Mouse (Mus musculus) limb, embryonic 13.5 days (tissue): ENCODE results near the gene Ptch2. TPM values are rescaled to one million over a fixed set of nuclear protein-coding genes. Genes with fewer than 3 reads are reported as not detected.
A peak's percentile ranks its signal among the peaks of the same experiment; 100 is the strongest.

Experiments used
- ATAC-seq: fragments of 200-750 bp; cut with Nextera tagmentation; 2 replicates; pipeline ENCODE4 v1.8.0; 2017; ENCODE audit warnings: low read depth, moderate number of reproducible peaks, moderate TSS enrichment; ENCODE audit not compliant: low FRiP score
- H3K27ac ChIP-seq: fragments of 300-500 bp; sonication (generic); 2 replicates; pipeline ENCODE4 v1.5.1; 2015; ENCODE audit warnings: inconsistent platforms, mild to moderate bottlenecking, moderate library complexity
- H3K27me3 ChIP-seq: fragments of 300-500 bp; sonication (generic); 2 replicates; pipeline ENCODE4 v1.6.1; 2015; ENCODE audit warnings: mild to moderate bottlenecking, inconsistent platforms
- H3K36me3 ChIP-seq: fragments of 300-500 bp; sonication (generic); 2 replicates; pipeline ENCODE4 v1.6.1; 2015; ENCODE audit warnings: inconsistent platforms, mild to moderate bottlenecking, moderate library complexity
- H3K4me1 ChIP-seq: fragments of 300-500 bp; sonication (generic); 2 replicates; pipeline ENCODE4 v1.6.1; 2015; ENCODE audit warnings: inconsistent platforms
- H3K4me2 ChIP-seq: fragments of 300-500 bp; sonication (generic); replicated peaks from 2 replicates; pipeline ENCODE4 v1.6.1; 2015; ENCODE audit warnings: inconsistent platforms, mild to moderate bottlenecking, moderate library complexity
- H3K4me3 ChIP-seq: fragments of 300-500 bp; sonication (generic); 2 replicates; pipeline ENCODE4 v1.5.1; 2015; ENCODE audit warnings: moderate library complexity, mild to moderate bottlenecking, inconsistent platforms
- H3K9ac ChIP-seq: fragments of 300-500 bp; sonication (generic); 2 replicates; pipeline ENCODE4 v1.6.1; 2015; ENCODE audit warnings: mild to moderate bottlenecking, inconsistent platforms
- H3K9me3 ChIP-seq: fragments of 300-500 bp; sonication (generic); 2 replicates; pipeline ENCODE4 v1.6.1; 2016; ENCODE audit warnings: inconsistent platforms
- WGBS: fragments of 180-500 bp; shearing (Covaris S2); methylation state at CpG from one replicate; pipeline ENCODE4 v1.1.7; 2015; 5-methylcytosine and 5-hydroxymethylcytosine counted together
- polyA plus RNA-seq: library from polyadenylated mRNA; unstranded; fragments of >200 nt; fragmentation: Nextera tagmentation; extraction: Ambion mirVana; gene quantifications from 2 replicates; pipeline ENCODE4 v1.2.1, GENCODE M21; 2015

Gene Ptch2
- polyA plus RNA-seq, 1 experiment from 2014 or later: 7.9 TPM

DNA sequence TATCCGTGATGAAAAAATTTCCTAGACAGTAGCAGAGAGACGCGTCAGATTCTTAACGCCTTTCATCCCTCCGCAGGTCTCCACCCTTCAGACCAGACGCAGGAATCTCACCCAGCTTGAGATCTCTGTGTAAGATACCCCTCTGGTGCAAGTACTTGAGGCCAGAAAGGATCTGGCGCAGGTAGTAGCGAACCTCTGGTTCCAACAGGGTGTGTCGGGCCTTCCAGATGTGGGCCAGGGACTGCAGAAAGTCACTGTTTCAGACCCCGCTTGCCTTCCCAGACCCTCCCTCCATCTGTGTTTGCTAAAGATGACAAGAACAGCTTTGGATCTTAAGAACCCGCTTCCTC is 36.9 kb downstream of the Ptch2 start:
- Histone ChIP-seq H3K4me3 (peak overlapping the region; percentile 82), H3K27ac (no peak overlapping the region), H3K27me3 (peaks cover 22% of the 10 kb centered on the region), H3K4me2 (peak overlapping the region; percentile 95), H3K4me1 (peaks cover 21% of the 10 kb centered on the region), H3K9me3 (no peaks in the 10 kb centered on the region), H3K36me3 (peaks cover 18% of the 10 kb centered on the region), H3K9ac (peak overlapping the region; percentile 81)
- 14% methylated on average over 11 of the region's 11 CpGs for WGBS
- ATAC-seq: no peak

DNA sequence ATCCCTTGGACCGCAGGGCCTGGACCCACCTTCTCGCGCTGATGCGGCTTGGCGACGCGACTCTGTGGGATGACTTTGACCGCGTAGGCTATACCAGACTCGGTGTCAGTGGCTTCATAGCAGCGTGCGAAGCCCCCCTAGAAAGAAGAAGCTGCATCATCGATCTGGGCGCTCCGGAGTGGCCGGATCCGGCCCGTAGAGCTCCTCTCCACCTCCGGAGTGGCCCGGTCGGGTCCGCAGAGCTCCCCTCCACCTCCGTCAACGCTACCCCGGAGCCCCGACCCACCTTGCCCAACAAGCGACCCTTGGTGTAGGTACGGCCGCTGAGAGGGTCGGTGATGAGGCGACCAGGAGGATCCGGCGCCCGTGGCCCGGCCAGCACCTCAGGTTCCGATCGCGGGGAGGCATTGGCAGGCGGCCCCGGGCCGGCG is 37.5 kb downstream of the Ptch2 start:
- Histone ChIP-seq H3K9me3 (no peaks in the 10 kb centered on the region), H3K4me2 (peak overlapping the region; percentile 95), H3K9ac (peak overlapping the region; percentile 81), H3K4me1 (peaks cover 21% of the 10 kb centered on the region), H3K36me3 (peaks cover 12% of the 10 kb centered on the region), H3K27me3 (peaks cover 22% of the 10 kb centered on the region), H3K4me3 (peak overlapping the region; percentile 82), H3K27ac (no peak overlapping the region)
- under 1% methylated on average over 37 of the region's 42 CpGs for WGBS
- ATAC-seq: no peak

DNA sequence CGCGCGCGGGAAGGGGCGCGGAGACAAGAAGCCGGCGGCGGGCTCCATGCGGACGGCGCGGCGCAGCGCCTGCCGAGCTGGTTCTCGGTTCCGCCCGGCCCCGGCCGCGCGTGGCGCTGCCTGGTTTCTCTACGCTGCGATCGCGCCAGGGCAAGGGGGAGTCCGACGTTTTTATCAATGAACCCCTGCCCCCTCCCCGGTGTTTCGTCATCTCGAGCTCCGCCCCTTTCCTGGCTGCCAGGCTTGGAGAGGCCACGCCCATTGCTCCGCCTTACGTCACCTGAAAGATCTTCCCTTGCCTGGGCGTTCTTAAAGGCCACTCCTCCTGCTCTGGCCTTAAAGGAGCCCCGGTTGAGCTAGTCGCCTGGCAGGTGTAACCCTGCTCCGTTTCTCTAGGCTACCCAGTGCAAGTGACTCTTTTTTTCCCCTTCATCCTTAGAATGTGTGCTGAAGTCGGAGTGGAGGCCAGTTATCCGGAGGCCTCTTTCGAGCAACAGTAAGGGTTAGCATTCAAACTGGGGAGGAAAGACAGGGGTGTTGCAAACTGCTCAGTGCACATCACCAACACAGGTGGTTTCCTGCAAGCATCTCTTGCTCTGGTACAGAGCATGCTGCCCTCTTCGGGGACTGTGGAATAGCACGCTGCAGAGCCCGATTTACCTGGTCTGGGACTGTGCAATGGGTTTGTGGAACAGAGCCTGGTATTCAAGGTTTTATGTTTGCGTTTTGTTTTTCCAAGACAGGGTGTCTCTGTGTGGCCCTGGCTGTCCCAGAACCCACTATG is 38.1 kb downstream of the Ptch2 start, which contains the start of gene Plk3:
Plk3 (minus strand) TSS at position 147 of the 784 bp plus-strand sequence.
- H3K4me2 ChIP-seq: peak within 1 kb of the TSS; percentile 95
- whole genome bisulfite sequencing: 2% methylated on average over 23 of the region's 48 CpGs
- peak; percentile 89 for ATAC-seq
- peak within 1 kb of the TSS; percentile 82 for H3K4me3 ChIP-seq
- H3K9me3 ChIP-seq: no peaks in the 10 kb centered on the region
- no peak within 1 kb of the TSS for H3K27ac ChIP-seq
- H3K9ac ChIP-seq: peak within 1 kb of the TSS; percentile 81
- H3K36me3 ChIP-seq: peaks cover 6% of the 10 kb centered on the region; the same call in 1 of the 2 replicates
- peaks cover 21% of the 10 kb centered on the region for H3K4me1 ChIP-seq
- peaks cover 22% of the 10 kb centered on the region for H3K27me3 ChIP-seq

DNA sequence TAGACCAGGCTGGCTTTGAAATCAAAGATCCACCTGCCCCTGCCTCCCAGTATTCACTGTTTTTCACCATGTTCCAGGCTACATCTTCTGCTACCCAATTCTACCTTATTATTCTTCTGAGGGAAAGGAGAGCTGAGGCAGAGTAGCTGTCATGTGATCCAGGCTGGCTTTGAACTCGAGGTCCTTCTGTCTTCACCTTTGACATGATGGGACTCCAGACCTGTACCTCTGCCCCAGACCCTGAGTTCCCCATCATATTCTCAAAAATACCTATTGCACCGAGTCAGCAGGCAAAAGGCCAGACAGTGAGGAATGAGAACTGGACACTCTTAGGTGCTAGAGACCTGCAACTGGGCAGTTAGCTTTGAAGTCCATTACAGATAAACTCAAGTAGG is 38.7 kb downstream of the Ptch2 start:
- no peak for ATAC-seq

DNA sequence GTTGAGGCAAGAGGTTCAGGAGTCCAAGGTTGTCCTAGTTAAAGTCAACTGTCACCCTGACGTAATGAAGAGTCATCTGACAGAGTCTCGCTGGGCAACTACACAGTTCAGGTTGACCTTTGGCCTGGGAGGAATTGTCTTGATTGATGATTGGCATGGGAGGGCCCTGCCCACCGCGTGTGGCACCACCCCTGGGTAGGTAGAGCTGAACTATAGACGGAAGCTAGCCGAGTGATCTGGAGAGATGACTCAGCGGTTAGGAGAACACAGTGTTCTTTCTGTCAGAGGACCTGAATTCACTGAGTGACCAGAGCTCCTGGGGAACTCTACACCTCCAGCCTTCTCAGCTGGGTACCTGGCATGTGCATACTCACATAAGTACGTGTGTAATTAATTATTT is 40.2 kb downstream of the Ptch2 start:
- H3K36me3 ChIP-seq: 0 out of 2 replicates have a peak, but pooled peaks cover 3% of the 10 kb centered on the region
- peaks cover 22% of the 10 kb centered on the region for H3K27me3 ChIP-seq
- WGBS: 23% methylated on average over 8 of the region's 8 CpGs
- H3K4me1 ChIP-seq: peaks cover 21% of the 10 kb centered on the region
- H3K9ac ChIP-seq: no peak overlapping the region
- ATAC-seq: no peak
- no peak overlapping the region for H3K4me3 ChIP-seq
- no peak overlapping the region for H3K27ac ChIP-seq
- H3K4me2 ChIP-seq: no peak overlapping the region
- H3K9me3 ChIP-seq: no peaks in the 10 kb centered on the region

More for the DNA sequence above, 38.7 kb downstream of the Ptch2 start:
- WGBS: 31% methylated on average over 2 of the region's 2 CpGs
- no peaks in the 10 kb centered on the region for H3K9me3 ChIP-seq
- H3K27ac ChIP-seq: no peak overlapping the region
- peaks cover 21% of the 10 kb centered on the region for H3K4me1 ChIP-seq
- 0 out of 2 replicates have a peak, but pooled peaks cover 3% of the 10 kb centered on the region for H3K36me3 ChIP-seq
- no peak overlapping the region for H3K9ac ChIP-seq
- no peak overlapping the region for H3K4me3 ChIP-seq
- peaks cover 22% of the 10 kb centered on the region for H3K27me3 ChIP-seq
- H3K4me2 ChIP-seq: peak overlapping the region; percentile 95; the same call in 1 of the 2 replicates

DNA sequence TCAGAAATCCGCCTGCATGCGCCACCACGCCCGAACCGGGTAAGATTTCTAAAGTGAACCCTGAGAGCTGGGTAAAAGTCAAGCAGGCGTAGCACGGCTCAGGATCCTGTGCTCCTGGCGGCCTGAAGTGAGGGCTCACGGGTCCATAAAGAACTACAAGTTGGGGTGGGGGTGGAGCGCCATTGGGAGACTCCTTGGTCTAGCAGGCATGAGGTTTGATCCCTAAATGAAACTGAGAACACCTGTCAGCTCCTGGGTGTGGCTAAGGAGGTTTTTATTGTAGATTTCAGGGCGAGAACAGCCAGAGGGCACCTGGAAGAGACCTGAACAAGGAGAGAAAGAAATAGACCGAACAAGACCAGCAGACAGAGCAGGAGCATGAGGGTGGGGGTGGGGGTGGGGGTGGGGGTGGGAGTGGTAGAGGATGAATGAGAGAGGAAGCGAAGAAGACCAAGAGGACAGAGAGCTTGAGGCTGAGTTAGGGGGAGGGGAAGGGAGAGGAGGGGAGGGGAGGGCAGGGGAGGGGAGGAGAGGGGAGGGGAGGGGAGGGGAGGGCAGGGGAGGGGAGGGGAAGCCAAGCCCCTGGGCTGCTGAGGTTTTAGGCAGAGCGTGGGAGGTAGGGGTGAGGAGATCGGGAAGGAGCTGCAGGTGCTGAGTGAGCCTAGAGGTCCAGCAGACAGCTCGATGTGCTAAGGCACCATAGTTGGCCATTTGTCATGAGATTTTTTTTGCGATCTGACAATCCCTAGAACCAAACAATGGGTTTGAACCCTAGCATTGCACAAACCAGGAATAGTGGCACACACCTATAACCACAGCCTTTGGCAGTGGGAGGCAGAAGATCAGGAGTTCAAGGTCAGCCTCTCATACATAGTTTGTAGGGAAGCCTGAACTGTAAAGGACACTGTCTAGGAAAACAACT is 42.7 kb downstream of the Ptch2 start:
- WGBS: 67% methylated on average over 16 of the region's 17 CpGs

DNA sequence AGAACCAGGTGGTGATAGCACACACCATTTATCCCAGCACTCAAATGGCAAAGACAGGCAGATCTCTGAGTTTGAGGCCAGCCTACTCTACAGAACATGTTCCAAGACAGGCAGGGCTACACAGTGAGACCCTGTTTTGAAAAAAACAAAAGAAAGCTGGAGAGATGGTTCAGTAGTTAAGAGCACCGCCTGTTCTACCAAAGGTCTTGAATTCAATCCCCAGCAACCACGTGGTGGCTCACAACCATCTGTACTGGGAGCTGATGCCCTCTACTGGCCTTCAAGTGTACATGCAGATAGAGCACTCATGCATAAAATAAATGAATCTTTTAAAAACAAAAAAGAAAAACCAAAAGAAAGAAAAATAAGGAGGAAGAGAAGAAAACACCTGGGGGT is 43.3 kb downstream of the Ptch2 start:
- no peak overlapping the region for H3K9ac ChIP-seq
- peaks cover 3% of the 10 kb centered on the region for H3K4me1 ChIP-seq
- H3K27me3 ChIP-seq: no peaks in the 10 kb centered on the region
- WGBS: 1% methylated on average over 2 of the region's 2 CpGs
- H3K9me3 ChIP-seq: no peaks in the 10 kb centered on the region
- no peak for ATAC-seq
- H3K27ac ChIP-seq: no peak overlapping the region
- no peak overlapping the region for H3K4me3 ChIP-seq
- H3K36me3 ChIP-seq: no peaks in the 10 kb centered on the region
- H3K4me2 ChIP-seq: no peak overlapping the region

More for the DNA sequence above, 42.7 kb downstream of the Ptch2 start:
- H3K9me3 ChIP-seq: no peaks in the 10 kb centered on the region
- H3K36me3 ChIP-seq: no peaks in the 10 kb centered on the region
- H3K27me3 ChIP-seq: no peaks in the 10 kb centered on the region
- no peak for ATAC-seq
- H3K9ac ChIP-seq: no peak overlapping the region
- peaks cover 6% of the 10 kb centered on the region for H3K4me1 ChIP-seq
- no peak overlapping the region for H3K4me2 ChIP-seq
- no peak overlapping the region for H3K27ac ChIP-seq
- no peak overlapping the region for H3K4me3 ChIP-seq

DNA sequence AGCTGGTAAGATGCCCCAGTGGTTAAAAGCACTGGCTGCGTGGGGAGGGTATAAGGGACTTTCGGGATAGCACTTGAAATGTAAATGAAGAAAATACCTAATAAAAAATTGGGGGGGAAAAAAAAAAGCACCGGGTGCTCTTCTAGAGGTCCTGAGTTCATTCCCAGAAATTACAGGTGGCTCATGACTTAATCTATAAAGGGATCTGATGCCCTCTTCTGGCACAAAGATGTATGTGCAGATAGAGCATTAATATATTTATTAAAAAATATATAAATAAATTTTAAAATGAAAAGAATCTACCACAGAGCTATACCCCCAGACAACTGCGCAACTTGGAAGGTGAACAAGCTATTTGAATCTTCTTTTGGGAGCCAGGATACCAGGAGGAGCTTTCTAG is 44.7 kb downstream of the Ptch2 start:
- no peaks in the 10 kb centered on the region for H3K36me3 ChIP-seq
- 32% methylated on average over 4 of the region's 4 CpGs for WGBS
- no peaks in the 10 kb centered on the region for H3K27me3 ChIP-seq
- H3K9me3 ChIP-seq: no peaks in the 10 kb centered on the region
- no peaks in the 10 kb centered on the region for H3K4me1 ChIP-seq
- no peak overlapping the region for H3K9ac ChIP-seq
- no peak overlapping the region for H3K4me3 ChIP-seq
- H3K4me2 ChIP-seq: no peak overlapping the region
- H3K27ac ChIP-seq: no peak overlapping the region
- no peak for ATAC-seq

DNA sequence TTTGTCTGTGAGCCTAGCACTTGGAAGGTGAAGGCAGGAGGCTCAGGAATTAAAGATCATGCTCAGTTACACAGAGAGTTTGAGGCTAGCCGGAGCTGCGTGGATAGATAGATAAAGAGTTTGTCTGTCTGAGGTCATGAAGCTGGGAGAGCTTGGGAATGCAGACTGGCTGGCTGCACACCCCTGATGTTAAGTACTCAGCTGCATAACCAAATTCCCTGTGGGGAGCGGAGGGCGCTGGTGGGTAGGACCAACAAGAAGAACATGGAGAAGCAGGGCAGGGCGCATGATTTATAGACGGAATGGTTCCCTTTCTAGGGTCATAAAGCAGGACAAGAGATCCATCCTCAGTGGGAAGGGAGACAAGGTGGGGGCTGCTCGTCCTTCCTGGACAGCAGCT is 47.1 kb downstream of the Ptch2 start:
- no peaks in the 10 kb centered on the region for H3K36me3 ChIP-seq
- WGBS: 64% methylated on average over 7 of the region's 7 CpGs
- no peak overlapping the region for H3K4me2 ChIP-seq
- H3K9ac ChIP-seq: no peak overlapping the region
- no peak for ATAC-seq
- H3K9me3 ChIP-seq: no peaks in the 10 kb centered on the region
- no peaks in the 10 kb centered on the region for H3K4me1 ChIP-seq
- H3K27ac ChIP-seq: no peak overlapping the region
- H3K27me3 ChIP-seq: no peaks in the 10 kb centered on the region
- H3K4me3 ChIP-seq: no peak overlapping the region

DNA sequence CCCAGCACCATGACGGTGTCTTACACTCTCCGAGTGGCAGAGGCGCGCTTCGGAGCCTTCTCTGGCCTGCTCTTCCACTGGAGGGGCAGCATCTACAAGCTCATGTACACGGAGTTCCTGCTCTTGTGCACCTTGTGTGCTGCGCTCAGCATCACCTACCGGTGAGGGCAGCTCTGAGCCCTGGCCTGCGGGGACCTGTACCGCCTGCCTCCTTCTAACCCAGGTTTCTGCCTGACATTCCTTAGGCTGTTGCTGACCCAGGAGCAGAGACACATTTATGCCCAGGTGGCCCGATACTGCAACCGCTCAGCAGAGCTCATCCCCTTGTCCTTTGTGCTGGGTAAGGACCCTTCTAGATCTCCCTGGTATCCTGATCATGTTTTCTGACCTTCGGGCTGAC is 49.4 kb downstream of the Ptch2 start:
- peaks cover 21% of the 10 kb centered on the region for H3K36me3 ChIP-seq
- H3K27me3 ChIP-seq: no peaks in the 10 kb centered on the region
- no peak overlapping the region for H3K4me2 ChIP-seq
- H3K27ac ChIP-seq: no peak overlapping the region
- no peaks in the 10 kb centered on the region for H3K4me1 ChIP-seq
- H3K9me3 ChIP-seq: no peaks in the 10 kb centered on the region
- H3K9ac ChIP-seq: no peak overlapping the region
- H3K4me3 ChIP-seq: no peak overlapping the region
- 94% methylated on average over 13 of the region's 13 CpGs for WGBS
- ATAC-seq: no peak

DNA sequence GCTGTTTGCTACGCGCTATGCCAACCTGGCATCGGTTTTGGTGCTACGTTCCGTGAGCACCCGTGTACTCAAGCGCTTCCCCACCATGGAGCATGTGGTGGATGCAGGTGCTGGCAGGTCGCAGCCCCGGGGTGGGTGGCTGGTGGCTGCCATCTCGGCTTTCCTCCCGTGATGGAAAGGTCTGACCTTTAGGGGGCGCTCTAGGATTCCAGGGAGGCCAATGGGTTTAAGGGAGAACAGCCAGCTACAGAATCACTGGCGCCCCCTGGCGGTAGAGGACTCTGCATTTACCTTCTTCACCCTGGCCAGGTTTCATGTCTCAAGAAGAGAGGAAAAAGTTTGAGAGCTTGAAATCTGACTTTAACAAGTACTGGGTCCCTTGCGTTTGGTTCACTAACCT is 50.3 kb downstream of the Ptch2 start:
- Histone ChIP-seq H3K4me3 (no peak overlapping the region), H3K27ac (no peak overlapping the region), H3K4me2 (no peak overlapping the region), H3K27me3 (no peaks in the 10 kb centered on the region), H3K36me3 (peaks cover 31% of the 10 kb centered on the region), H3K9me3 (no peaks in the 10 kb centered on the region), H3K4me1 (no peaks in the 10 kb centered on the region), H3K9ac (no peak overlapping the region)
- ATAC-seq: no peak
- WGBS: 31% methylated on average over 15 of the region's 15 CpGs

DNA sequence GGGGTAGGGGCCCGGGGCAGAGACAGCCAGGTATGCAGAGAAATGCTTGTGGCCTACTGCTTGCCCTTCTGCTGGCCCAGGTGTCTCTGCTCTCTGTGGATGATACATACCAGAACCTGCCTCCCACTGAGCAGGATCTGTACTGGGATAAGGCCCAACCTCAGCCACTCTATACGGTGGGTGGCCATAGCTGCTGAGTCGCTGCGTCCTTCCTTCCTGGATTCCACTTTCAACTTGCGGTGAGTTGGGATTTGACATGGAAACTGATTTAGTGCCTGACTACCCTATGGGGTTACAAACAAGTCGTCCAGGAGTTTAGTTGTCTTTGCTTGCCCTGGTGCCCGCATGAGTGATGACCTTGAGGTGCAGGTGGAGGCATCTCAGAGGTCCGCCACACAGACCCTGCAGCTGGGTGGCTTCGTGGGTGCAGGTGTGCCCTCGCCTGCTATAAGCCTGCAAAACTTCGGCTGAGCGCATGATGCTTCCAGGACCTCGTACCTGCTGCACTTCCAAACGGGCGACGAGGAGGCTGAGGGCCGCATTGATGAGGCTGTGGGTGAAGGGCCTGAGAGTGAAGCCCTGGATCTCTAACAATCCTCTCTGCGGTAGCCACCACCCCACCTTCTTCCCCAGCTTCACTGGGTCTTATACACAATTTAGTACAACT is 52.3 kb downstream of the Ptch2 start:
- H3K36me3 ChIP-seq: peaks cover 49% of the 10 kb centered on the region
- H3K9ac ChIP-seq: no peak overlapping the region
- H3K4me3 ChIP-seq: no peak overlapping the region
- H3K4me2 ChIP-seq: no peak overlapping the region
- peaks cover 7% of the 10 kb centered on the region; the same call in 1 of the 2 replicates for H3K4me1 ChIP-seq
- WGBS: 79% methylated on average over 18 of the region's 18 CpGs
- no peaks in the 10 kb centered on the region for H3K27me3 ChIP-seq
- H3K9me3 ChIP-seq: no peaks in the 10 kb centered on the region
- no peak overlapping the region for H3K27ac ChIP-seq
- ATAC-seq: no peak
